Mouse (Mus musculus): Measurements from ENCODE around the gene Aplf.

GRCm38 (mm10) chr6:87638134-87638660 lies 33.8 kb downstream of the Aplf start:
- TF ChIP-seq EP300 (optimal IDR thresholded peaks at IDR 0.05), result no peak
- TF ChIP-seq CTCF (IDR thresholded peaks at IDR 0.05; ENCODE audit: low read depth), result no peak
